Mouse (Mus musculus) layer of hippocampus, adult 2 months (tissue): Measurements from ENCODE around the gene Il2ra. TPM values are rescaled to one million over a fixed set of nuclear protein-coding genes. Genes with fewer than 3 reads are reported as not detected.
"Not testable (repeated sequence)": the region's sequence is repeated elsewhere in the genome, so short reads cannot be mapped to it uniquely, and the experiment has no call there.

Experiments
- DNase-seq, 2 experiments: peaks; one replicate each; pipeline ENCODE4 v3.0.0; 2022; ENCODE audit warnings: low spot score in 2 of 2
- H3K27ac ChIP-seq: fragments of 200-600 bp; 2 replicates; pipeline ENCODE4 v1.8.1; 2022
- H3K4me3 ChIP-seq: fragments of 200-600 bp; 2 replicates; pipeline ENCODE4 v1.8.1; 2022; ENCODE audit warnings: mild to moderate bottlenecking
- CTCF ChIP-seq: fragments of 200-600 bp; conservative IDR thresholded peaks from 2 replicates; pipeline ENCODE4 v1.8.1; 2022; ENCODE audit warnings: antibody characterized with exemption, mild to moderate bottlenecking, moderate library complexity
- long read RNA-seq, 2 experiments: library from polyadenylated mRNA; stranded (forward); transcript quantifications; one replicate each; pipeline ENCODE4 v2.0.0; 2021; ENCODE audit warnings: borderline mapping rate in 2 of 2
- total RNA-seq, 2 experiments: library from RNA; stranded (reverse); gene quantifications; 2 replicates each; pipeline ENCODE4 v1.2.3; 2021

The Il2ra gene
- under 1 TPM in 1 of 2 experiments, not detected in 1; 0.13 TPM for total RNA-seq
- long read RNA-seq, experiment 1: 0 reads
- long read RNA-seq, experiment 2: 0 reads

DNA sequence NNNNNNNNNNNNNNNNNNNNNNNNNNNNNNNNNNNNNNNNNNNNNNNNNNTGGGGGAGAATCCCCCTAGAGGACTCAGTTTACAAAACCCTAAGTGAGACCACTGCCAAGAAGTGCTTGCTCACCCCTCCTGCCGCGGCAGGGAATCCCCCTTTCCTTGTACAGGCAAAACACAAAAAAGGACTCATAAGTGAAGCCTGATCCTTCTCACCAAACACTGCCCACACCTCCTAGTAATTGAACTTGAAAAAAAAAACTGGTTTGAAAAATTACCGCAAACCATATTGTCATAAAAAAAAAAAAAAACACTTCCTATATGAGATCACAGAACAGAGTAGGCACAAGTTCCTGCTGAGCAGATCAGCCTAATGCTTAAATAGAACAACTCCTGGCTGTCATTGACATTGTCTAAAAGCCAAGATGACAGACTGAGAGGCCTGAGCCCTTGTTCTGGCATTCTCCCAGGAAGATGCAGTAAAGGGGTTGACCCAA is at the start of gene Il2ra:
Gene Il2ra, plus strand, starts transcription at position 357 of the 491 bp plus-strand sequence.
- no peak within 1 kb of the TSS for H3K4me3 ChIP-seq
- DNase-seq: no peak
- TF ChIP-seq CTCF: no peak
- H3K27ac ChIP-seq: no peak within 1 kb of the TSS

DNA sequence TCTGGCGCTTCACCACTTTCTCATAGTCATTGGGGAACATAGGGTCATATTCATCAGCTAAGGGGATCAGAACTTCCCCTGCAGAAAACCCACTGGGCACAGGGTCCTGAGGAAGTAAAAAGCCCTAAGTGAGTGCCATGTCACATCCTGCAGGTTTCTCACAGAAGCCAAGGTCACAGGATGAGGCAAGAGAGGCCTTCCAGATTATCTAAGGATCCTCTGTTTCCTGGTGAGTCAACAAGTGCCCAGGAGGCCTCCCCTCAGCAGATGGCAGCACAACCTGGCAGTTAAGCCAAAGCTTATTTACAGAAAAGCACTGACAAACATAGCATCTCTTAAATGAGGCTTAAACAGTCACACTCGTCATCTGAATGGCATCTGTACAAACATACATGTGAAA is 45.9 kb upstream of the Il2ra start:
- no peak overlapping the region for H3K27ac ChIP-seq
- no peak for TF ChIP-seq CTCF
- H3K4me3 ChIP-seq: no peak overlapping the region
- no peak for DNase-seq

DNA sequence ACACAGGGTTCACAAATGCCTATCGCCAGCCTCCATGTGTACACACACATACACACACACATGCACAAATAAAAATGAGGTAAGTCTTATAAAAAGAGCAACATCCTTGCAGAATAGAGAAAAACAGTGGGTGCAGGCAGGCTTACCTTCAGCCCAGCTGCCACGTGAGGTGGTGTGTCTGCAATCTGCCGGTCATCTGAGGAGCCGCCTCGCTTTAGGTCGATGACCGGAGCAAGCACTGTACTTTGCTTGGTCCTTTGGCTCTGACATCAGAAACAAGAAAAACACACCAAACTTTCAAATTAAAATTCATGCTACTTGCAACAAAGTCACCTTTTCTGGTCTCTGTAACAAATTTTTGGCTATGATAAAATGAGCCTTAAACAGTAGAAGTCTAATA is 44.7 kb upstream of the Il2ra start:
- Histone ChIP-seq H3K4me3 (no peak overlapping the region), H3K27ac (no peak overlapping the region)
- TF ChIP-seq CTCF: no peak
- no peak for DNase-seq

DNA sequence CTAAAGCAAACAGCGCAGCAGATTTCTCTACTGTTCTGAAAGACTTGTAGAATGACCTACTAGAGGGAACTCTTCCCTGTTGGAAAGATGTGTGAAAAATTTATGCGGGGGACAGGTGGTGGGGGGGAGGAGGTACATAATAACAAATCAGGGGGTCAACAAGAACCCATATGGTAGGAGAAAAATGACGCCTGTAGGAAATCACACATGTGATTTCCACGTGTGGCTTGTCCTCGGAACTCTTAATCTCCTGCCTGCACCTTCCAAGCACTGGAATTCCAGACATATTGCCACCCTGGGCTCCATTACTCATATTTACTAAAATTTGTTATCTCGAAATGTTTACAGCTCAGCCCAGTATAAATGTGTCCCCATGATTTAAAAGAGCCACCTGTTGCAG is 40.8 kb upstream of the Il2ra start:
- no peak for DNase-seq
- Histone ChIP-seq H3K4me3 (peak overlapping the region; percentile 72), H3K27ac (no peak overlapping the region)
- no peak for TF ChIP-seq CTCF

DNA sequence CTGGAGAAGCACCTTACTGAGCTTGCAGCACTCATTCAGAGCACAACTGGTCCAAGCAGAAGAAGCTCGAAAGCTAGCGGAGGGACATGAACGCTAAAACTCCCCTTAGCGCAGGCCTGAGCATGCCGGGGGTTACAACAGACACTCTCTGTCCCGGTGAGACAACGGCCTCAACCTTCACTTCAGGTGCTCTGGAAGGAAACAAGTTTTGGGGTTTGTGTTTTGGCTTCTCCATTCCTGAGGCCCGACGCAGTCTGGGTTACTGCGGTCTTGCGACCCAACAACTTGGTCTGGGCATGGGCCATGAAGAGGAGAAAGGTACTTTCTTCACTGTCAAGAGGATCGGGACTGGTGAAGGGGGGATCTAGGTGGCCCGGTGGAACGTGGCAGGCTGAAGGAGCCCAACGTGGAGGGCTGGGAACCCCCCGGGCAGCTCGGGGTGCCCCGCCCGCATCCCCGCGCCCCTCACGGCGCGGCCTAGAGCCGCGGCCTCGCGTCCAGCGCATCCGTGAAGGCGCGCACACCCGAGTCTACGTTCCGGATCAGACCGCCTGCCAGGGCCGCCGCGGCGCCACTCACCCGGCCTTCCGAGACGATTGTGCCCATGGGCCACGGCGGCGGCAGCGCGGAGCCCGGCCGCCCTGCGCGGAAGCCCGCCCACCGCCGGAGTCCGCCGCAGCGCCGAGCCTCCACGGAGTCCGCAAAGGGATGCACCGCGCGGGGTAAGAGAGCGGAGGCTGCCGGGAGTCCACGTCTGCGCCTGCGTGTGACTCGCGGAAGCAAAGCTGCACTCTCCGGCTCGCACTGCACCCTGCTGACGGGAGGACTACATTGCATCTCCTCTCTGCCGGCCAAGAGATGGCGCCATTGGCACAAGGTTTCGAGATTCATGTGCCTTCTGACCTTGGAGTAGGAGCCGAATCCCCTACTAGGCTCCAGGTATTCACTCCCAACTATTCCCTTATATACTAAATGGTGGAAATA is 39.8 kb upstream of the Il2ra start:
- TF ChIP-seq CTCF: peak; percentile 99
- DNase-seq: peak; percentile 94 to 95
- Histone ChIP-seq H3K27ac (peak overlapping the region; percentile 95), H3K4me3 (peak overlapping the region; percentile 72)

DNA sequence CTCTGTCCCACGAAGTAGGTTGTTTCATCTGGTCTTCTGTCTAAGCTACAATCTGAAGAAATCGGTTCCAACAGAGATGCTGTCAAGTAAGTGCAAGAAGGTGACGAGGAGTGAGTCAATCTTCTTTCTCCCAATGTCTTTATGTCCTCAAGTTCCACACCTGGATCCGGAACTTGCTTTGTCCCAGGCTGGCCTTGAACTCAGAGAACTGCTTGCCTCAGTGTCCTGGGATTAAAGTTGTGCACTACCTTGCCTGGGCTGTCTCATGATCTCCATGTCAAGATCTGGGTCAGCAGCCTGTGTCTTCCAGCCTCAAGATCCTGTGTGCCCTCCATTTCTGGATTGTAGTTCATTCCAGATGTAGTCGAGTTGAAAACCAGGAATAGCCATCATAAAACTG is 38.6 kb upstream of the Il2ra start, which contains the start of gene Rbm17:
Gene Rbm17, minus strand, starts transcription at position 101 of the 400 bp plus-strand sequence.
- DNase-seq: no peak
- peak within 1 kb of the TSS; percentile 95 for H3K27ac ChIP-seq
- H3K4me3 ChIP-seq: peak within 1 kb of the TSS; percentile 72
- TF ChIP-seq CTCF: no peak

DNA sequence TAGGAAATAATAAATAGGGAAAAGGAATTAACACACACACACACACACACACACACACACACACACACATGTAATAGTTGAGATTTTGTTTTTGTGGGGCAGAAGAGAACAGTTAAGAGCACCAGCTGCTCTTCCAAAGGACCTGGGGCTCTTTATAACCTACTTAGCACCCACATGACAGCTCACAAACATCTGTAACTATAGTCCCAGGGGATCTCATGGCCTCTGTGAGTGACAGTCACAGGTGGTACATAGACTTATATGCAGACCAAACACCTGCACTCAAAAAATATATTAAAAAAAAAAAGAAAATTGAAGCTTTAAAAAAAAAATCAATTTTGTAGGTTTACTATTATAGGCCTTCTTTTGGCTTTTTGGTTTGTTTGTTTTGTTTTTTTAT is 37.7 kb upstream of the Il2ra start:
- H3K27ac ChIP-seq: no peak overlapping the region
- no peak for TF ChIP-seq CTCF
- no peak for DNase-seq
- H3K4me3 ChIP-seq: no peak overlapping the region

DNA sequence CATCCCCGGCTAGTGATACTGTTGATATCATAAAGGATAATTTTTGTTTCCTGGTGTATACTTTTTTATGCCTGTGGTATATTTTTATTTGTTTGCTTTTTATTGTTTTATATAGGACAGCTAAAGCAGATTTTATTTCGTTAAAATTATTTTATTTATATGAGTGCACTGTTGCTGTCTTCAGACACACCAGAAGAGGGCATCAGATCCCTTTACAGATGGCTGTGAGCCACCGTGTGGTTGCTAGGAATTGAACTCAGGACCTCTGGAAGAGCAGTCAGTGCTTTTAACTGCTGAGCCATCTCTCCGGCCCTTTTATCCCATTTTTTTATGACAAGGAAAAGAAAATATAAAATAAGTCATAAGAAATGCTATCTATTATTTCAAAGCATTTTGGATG is 35.9 kb upstream of the Il2ra start:
- H3K4me3 ChIP-seq, H3K27ac ChIP-seq, DNase-seq: not testable (repeated sequence)
- TF ChIP-seq CTCF: peak; percentile 18; the same call in 1 of the 2 replicates

DNA sequence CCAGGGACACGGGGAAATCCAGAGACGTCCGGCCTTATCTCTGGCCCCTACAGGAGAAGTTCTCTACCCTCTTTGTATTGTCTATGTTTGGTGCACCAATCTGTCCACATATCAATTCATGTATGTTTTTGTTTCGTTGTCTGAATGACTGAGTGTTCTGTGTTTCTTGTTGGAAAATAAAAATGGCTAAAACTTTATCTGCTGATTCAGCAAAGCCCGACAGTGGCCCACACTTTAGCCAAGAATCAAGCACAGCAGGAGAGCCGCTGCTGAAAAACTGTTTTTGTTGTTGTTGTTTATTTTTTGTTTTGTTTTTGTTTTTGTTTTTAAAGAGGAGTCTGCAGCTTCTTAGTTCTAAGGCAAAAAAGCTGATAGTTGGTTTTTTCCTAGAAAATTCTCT is 29.7 kb upstream of the Il2ra start:
- not testable (repeated sequence) for H3K27ac ChIP-seq

DNA sequence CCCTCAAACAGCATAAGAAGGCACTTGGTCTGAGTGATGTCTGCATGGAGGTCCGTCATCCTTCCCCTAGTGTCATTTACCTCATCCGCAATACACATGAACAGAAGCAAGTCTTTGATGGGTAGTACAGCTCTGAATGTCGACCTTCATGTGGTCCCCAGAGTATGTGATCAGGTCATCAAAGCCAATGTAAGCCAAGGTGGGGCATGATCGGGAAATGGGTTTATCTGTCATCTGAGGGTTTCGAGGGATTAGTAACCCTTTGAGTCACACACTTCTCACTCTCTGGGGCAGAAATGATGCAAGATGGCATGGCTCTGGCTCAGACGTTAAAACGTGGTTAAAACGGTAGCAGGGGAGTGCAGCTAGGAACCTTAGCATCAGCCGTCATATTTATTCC is 25.8 kb upstream of the Il2ra start:
- DNase-seq: no peak
- H3K4me3 ChIP-seq: no peak overlapping the region
- no peak for TF ChIP-seq CTCF
- no peak overlapping the region for H3K27ac ChIP-seq

More for the DNA sequence above, 29.7 kb upstream of the Il2ra start:
- H3K4me3 ChIP-seq, DNase-seq: not testable (repeated sequence)

DNA sequence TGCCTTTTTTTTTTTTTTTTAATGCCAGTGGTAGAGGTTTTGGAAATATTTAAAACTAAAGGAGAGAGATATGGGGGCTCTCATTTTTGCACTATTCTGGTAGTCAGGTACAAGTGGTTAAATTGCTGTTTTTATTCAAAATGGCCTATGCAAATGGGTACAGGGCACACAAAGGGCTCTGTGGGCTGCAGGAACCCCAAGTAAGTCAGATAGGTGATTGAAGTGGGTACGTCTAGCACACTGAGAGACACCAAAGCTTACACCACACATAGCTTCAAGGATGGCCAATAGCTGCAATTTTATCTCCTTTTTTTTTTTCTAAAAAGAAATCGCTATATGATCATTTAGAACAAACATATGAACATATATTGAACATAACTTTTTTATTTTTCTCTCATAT is 23.0 kb upstream of the Il2ra start:
- Histone ChIP-seq H3K4me3 (no peak overlapping the region), H3K27ac (no peak overlapping the region)
- no peak for TF ChIP-seq CTCF
- DNase-seq: no peak

DNA sequence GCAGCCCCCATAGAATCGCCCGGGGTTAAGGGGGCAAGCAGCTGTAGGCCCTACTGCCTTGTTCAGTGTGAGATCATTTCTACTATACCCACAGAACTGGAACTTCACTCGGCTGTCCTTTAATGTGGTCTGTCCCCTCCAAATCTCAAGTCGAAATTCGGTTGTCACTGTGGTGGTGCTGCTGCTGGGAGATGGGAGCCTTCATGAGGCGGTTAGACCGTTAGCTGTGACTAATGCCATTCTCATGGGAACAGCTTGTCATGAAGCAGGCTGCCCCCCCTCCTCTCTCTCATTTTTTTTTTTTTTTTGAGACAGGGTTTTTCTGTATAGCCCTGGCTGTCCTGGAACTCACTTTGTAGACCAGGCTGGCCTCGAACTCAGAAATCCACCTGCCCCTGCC is 19.4 kb upstream of the Il2ra start:
- H3K27ac ChIP-seq: no peak overlapping the region
- H3K4me3 ChIP-seq: no peak overlapping the region
- no peak for DNase-seq
- no peak for TF ChIP-seq CTCF

DNA sequence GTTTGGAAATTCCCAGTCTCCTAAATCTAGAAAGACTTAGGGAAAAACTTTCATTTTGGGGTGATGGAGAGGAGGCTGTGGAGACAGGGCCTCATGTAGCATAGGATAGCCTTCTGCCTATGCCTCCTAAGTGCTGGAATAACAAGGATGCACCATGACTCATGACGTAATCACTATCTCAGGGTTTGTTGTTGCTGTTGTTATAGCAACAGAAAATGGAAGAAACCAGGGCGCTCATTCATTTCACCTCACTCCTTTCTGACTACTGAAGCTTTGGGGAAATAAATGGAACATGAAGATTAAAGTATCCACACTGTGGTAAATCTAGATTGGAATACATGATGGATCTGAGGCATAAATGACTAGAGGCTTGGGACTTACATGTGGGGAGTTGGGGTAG is 18.9 kb upstream of the Il2ra start:
- Histone ChIP-seq H3K27ac (no peak overlapping the region), H3K4me3 (no peak overlapping the region)
- TF ChIP-seq CTCF: no peak
- DNase-seq: no peak

DNA sequence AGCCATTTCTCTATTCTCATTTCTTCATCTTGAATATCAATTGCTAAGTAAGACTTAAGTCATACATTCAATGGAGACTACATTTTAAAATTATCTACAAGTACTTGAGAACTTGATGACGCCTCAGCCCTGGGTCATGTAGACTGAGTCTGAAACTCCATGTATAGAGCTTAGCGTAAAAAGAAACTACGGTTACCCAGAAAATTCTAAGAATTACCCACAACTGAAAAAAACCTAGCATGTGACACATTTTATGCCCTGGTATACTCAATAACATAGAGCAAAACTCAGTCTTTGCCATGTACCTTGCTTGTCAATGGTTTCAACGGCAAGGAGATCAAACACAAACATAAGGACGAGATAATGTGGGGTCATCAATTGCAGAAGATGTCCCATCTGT is 16.7 kb upstream of the Il2ra start, which contains the start of gene Gm17490:
Gene Gm17490, minus strand, starts transcription at position 375 of the 400 bp plus-strand sequence.
- H3K4me3 ChIP-seq: no peak within 1 kb of the TSS
- no peak for DNase-seq
- TF ChIP-seq CTCF: no peak
- H3K27ac ChIP-seq: no peak within 1 kb of the TSS
